ENCODE assay signal across 9 mouse cellular contexts in genomic region chr19:5940656-5941055, GRCm38 (mm10). TPM values are rescaled to one million over a fixed set of nuclear protein-coding genes. Genes with fewer than 3 reads are reported as not detected.
A peak's percentile ranks its signal among the peaks of the same experiment; 100 is the strongest.
DNase-seq lines count a peak whose midpoint lies in the region; ATAC-seq and TF ChIP-seq lines count a peak whose summit lies in the region.
"Had no signal": no experiment of that assay in that cellular context is flagged by ENCODE, and none has a peak within 500 bp of the region (broad histone marks: within the 10 kb centered on the region; RNA-seq: fewer than 3 reads in every experiment).

No protein-coding gene starts in this region.

- H3K79me3 ChIP-seq in C2C12 (ENCODE audit: low read depth) = no peaks in the 10 kb centered on the region

- intact Hi-C loops in left cerebral cortex, postnatal 14 days (cut with DNase I) = no loop called here

- H3K9ac ChIP-seq in hindbrain, embryonic 16.5 days (ENCODE audit: low read depth, low read length) = no peak overlapping the region
- H3K9ac ChIP-seq in hindbrain, embryonic 11.5 days (ENCODE audit: low read depth, low read length) = no peak overlapping the region
- no peak overlapping the region for H3K9ac ChIP-seq in forebrain, embryonic 16.5 days (replicated peaks; ENCODE audit: low read depth, low read length)
- H3K9ac ChIP-seq: liver, embryonic 15.5 days had no signal

- H3K4me3 ChIP-seq in hindbrain, embryonic 16.5 days (ENCODE audit: low read length) = no peak overlapping the region
- H3K4me3 ChIP-seq in hindbrain, embryonic 11.5 days (ENCODE audit: low read depth, low read length) = no peak overlapping the region
- H3K4me3 ChIP-seq in C2C12 (ENCODE audit: insufficient read depth, poor library complexity, severe bottlenecking) = no peak overlapping the region
- H3K4me3 ChIP-seq in forebrain, embryonic 16.5 days (replicated peaks; ENCODE audit: low read length) = no peak overlapping the region
- H3K4me3 ChIP-seq: liver, embryonic 15.5 days had no signal

- no peak for TF ChIP-seq CTCF in C2C12 (IDR thresholded peaks at IDR 0.05; ENCODE audit: control insufficient read depth, insufficient read depth, insufficient read length)

- peaks cover 21% of the 10 kb centered on the region for H3K4me1 ChIP-seq in hindbrain, embryonic 16.5 days (ENCODE audit: control insufficient read depth, insufficient read depth, low read depth, low read length)
- peaks cover 4% of the 10 kb centered on the region; the same call in 1 of the 2 replicates for H3K4me1 ChIP-seq in hindbrain, embryonic 11.5 days (replicated peaks; ENCODE audit: control insufficient read depth, insufficient read depth, low read length)
- peaks cover 18% of the 10 kb centered on the region for H3K4me1 ChIP-seq in forebrain, embryonic 16.5 days (replicated peaks; ENCODE audit: control insufficient read depth, insufficient read depth, low read length)

- H3K27ac ChIP-seq in hindbrain, embryonic 16.5 days (ENCODE audit: low read depth, low read length) = peak overlapping the region; percentile 37
- H3K27ac ChIP-seq in hindbrain, embryonic 11.5 days (ENCODE audit: low read depth, low read length) = no peak overlapping the region
- H3K27ac ChIP-seq in forebrain, embryonic 16.5 days (ENCODE audit: low read length) = peak overlapping the region; percentile 47; the same call in 1 of the 2 replicates
- H3K27ac ChIP-seq: liver, embryonic 15.5 days had no signal

- DNase-seq in cerebellum, adult 18-20 months = peak; percentile 28 to 48
- DNase-seq in cerebellum, postnatal 4 days (ENCODE audit: low spot score in 2 of 2) = no peak
- no peak for DNase-seq in hindbrain, embryonic 11.5 days (ENCODE audit: low spot score)
- no peak for DNase-seq in layer of hippocampus, adult 8-10 months (ENCODE audit: low spot score in 2 of 2)
- no peak for DNase-seq in left cerebral cortex, postnatal 14 days (ENCODE audit: low spot score in 2 of 2)

- H3K4me2 ChIP-seq in hindbrain, embryonic 16.5 days (ENCODE audit: low read length) = no peak overlapping the region
- no peak overlapping the region for H3K4me2 ChIP-seq in hindbrain, embryonic 11.5 days (replicated peaks; ENCODE audit: low read depth, low read length)
- no peak overlapping the region for H3K4me2 ChIP-seq in forebrain, embryonic 16.5 days (ENCODE audit: low read length)
- H3K4me2 ChIP-seq: liver, embryonic 15.5 days had no signal

- no peaks in the 10 kb centered on the region for H3K9me3 ChIP-seq in hindbrain, embryonic 16.5 days (ENCODE audit: control insufficient read depth, low read length)
- no peaks in the 10 kb centered on the region for H3K9me3 ChIP-seq in hindbrain, embryonic 11.5 days (ENCODE audit: control insufficient read depth, low read length)
- no peaks in the 10 kb centered on the region for H3K9me3 ChIP-seq in forebrain, embryonic 16.5 days (ENCODE audit: control insufficient read depth, low read length)
- H3K9me3 ChIP-seq: liver, embryonic 15.5 days had no signal

- H3ac ChIP-seq in C2C12 (ENCODE audit: control insufficient read depth, insufficient read length, low read depth) = peak overlapping the region; percentile 13

- WGBS in hindbrain, embryonic 16.5 days = 86% methylated on average over 10 of the region's 10 CpGs
- 94% methylated on average over 10 of the region's 10 CpGs for WGBS in hindbrain, embryonic 11.5 days
- 89% methylated on average over 10 of the region's 10 CpGs for WGBS in forebrain, embryonic 16.5 days

- no peaks in the 10 kb centered on the region for H3K36me3 ChIP-seq in hindbrain, embryonic 16.5 days (ENCODE audit: control insufficient read depth, insufficient read depth, low read length)
- no peaks in the 10 kb centered on the region for H3K36me3 ChIP-seq in hindbrain, embryonic 11.5 days (ENCODE audit: control insufficient read depth, insufficient read depth, low read length)
- H3K36me3 ChIP-seq in C2C12 (ENCODE audit: control insufficient read depth, insufficient read depth) = peaks cover 31% of the 10 kb centered on the region
- H3K36me3 ChIP-seq in forebrain, embryonic 16.5 days (ENCODE audit: control insufficient read depth, insufficient read depth) = no peaks in the 10 kb centered on the region

- no peak for ATAC-seq in hindbrain, embryonic 16.5 days
- ATAC-seq in hindbrain, embryonic 11.5 days (ENCODE audit: low FRiP score) = no peak
- no peak for ATAC-seq in forebrain, embryonic 16.5 days

- no peaks in the 10 kb centered on the region for H3K27me3 ChIP-seq in hindbrain, embryonic 16.5 days (replicated peaks; ENCODE audit: control insufficient read depth, insufficient read depth, low read length)
- no peaks in the 10 kb centered on the region for H3K27me3 ChIP-seq in hindbrain, embryonic 11.5 days (ENCODE audit: control insufficient read depth, insufficient read depth, low read length)
- no peaks in the 10 kb centered on the region for H3K27me3 ChIP-seq in C2C12 (ENCODE audit: control insufficient read depth, insufficient read depth, insufficient read length)
- H3K27me3 ChIP-seq in forebrain, embryonic 16.5 days (replicated peaks; ENCODE audit: control insufficient read depth, insufficient read depth, low read length) = no peaks in the 10 kb centered on the region
- H3K27me3 ChIP-seq: liver, embryonic 15.5 days had no signal

- no peaks in the 10 kb centered on the region for H3K79me2 ChIP-seq in C2C12 (ENCODE audit: control insufficient read depth, insufficient read depth)

TF ChIP-seq in C2C12, 6 proteins besides CTCF, POLR2A, EP300 and RAD21:
- TF ChIP-seq MYOD1 (IDR thresholded peaks at IDR 0.05; ENCODE audit: control insufficient read depth, insufficient read length, low read depth) (no peak), MYOG (IDR thresholded peaks at IDR 0.05; ENCODE audit: control insufficient read depth, extremely low read depth, insufficient read length) (no peak), FOSL1 (IDR thresholded peaks at IDR 0.05; ENCODE audit: insufficient read depth, low read length, poor library complexity, severe bottlenecking) (no peak), USF1 (IDR thresholded peaks at IDR 0.05; ENCODE audit: low read depth) (no peak), MAX (IDR thresholded peaks at IDR 0.05) (no peak), CEBPB (IDR thresholded peaks at IDR 0.05; ENCODE audit: low read depth) (no peak)

RNA-seq across cellular contexts. Expression of gene Cdc42ep2, which starts 16.0 kb away (rescaled TPM):
- 22.2 and 23.4 TPM in 2 replicates for polyA plus RNA-seq in hindbrain, embryonic 16.5 days (2015; fragmentation: Nextera tagmentation; extraction: Ambion mirVana)
- polyA plus RNA-seq in hindbrain, embryonic 11.5 days (2014; fragmentation: Nextera tagmentation; extraction: Ambion mirVana) = 3.4 TPM in 2 replicates
- 3.6 TPM for polyA plus RNA-seq in C2C12 (2012; fragmentation: generic; extraction: Trizol)
- 11.1 and 12.4 TPM in 2 replicates for polyA plus RNA-seq in forebrain, embryonic 16.5 days (2015; fragmentation: Nextera tagmentation; extraction: Ambion mirVana)
- 1 to 10 TPM; 4.4 to 6.0 (median 5.4) TPM for total RNA-seq in layer of hippocampus, adult 8-10 months (2022)
- total RNA-seq in left cerebral cortex, postnatal 14 days (2021) = 1 to 10 TPM; 7.1 to 8.0 TPM

RNA-seq across cellular contexts. Expression of gene Pola2, which starts 23.3 kb away (rescaled TPM):
- polyA plus RNA-seq in hindbrain, embryonic 16.5 days (2015; fragmentation: Nextera tagmentation; extraction: Ambion mirVana) = 22.4 and 26.6 TPM in 2 replicates
- polyA plus RNA-seq in hindbrain, embryonic 11.5 days (2014; fragmentation: Nextera tagmentation; extraction: Ambion mirVana) = 67.7 and 68.3 TPM in 2 replicates
- polyA plus RNA-seq in C2C12 (2012; fragmentation: generic; extraction: Trizol) = 45.1 TPM
- 31.9 and 34.2 TPM in 2 replicates for polyA plus RNA-seq in forebrain, embryonic 16.5 days (2015; fragmentation: Nextera tagmentation; extraction: Ambion mirVana)
- total RNA-seq in layer of hippocampus, adult 8-10 months (2022) = 1 to 10 TPM; 4.4 to 8.2 (median 7.1) TPM
- total RNA-seq in left cerebral cortex, postnatal 14 days (2021) = 1 to 10 TPM; 6.2 to 6.6 TPM

RNA-seq across cellular contexts. Expression of gene Dpf2, which starts 27.8 kb away (rescaled TPM):
- 94.0 and 117 TPM in 2 replicates for polyA plus RNA-seq in hindbrain, embryonic 16.5 days (2015; fragmentation: Nextera tagmentation; extraction: Ambion mirVana)
- 154 and 171 TPM in 2 replicates for polyA plus RNA-seq in hindbrain, embryonic 11.5 days (2014; fragmentation: Nextera tagmentation; extraction: Ambion mirVana)
- 69.3 TPM for polyA plus RNA-seq in C2C12 (2012; fragmentation: generic; extraction: Trizol)
- 124 and 126 TPM in 2 replicates for polyA plus RNA-seq in forebrain, embryonic 16.5 days (2015; fragmentation: Nextera tagmentation; extraction: Ambion mirVana)
- 100 to 1,000 TPM in 1 of 4 experiments, 10 to 100 TPM in 3; 89.6 to 135 (median 97.5) TPM for total RNA-seq in layer of hippocampus, adult 8-10 months (2022)
- 10 to 100 TPM; 87.6 to 90.4 TPM for total RNA-seq in left cerebral cortex, postnatal 14 days (2021)

RNA-seq across cellular contexts. Expression of gene Slc22a20, which starts 45.3 kb away (rescaled TPM):
- not detected in 2 replicates for polyA plus RNA-seq in hindbrain, embryonic 16.5 days (2015; fragmentation: Nextera tagmentation; extraction: Ambion mirVana)
- polyA plus RNA-seq in hindbrain, embryonic 11.5 days (2014; fragmentation: Nextera tagmentation; extraction: Ambion mirVana) = not detected in 2 replicates
- not detected for polyA plus RNA-seq in C2C12 (2012; fragmentation: generic; extraction: Trizol)
- polyA plus RNA-seq in forebrain, embryonic 16.5 days (2015; fragmentation: Nextera tagmentation; extraction: Ambion mirVana) = not detected in 2 replicates
- not detected for total RNA-seq in layer of hippocampus, adult 8-10 months (2022)
- total RNA-seq in left cerebral cortex, postnatal 14 days (2021) = not detected

RNA-seq across cellular contexts. Expression of gene Tigd3, which starts 46.7 kb away (rescaled TPM):
- 10.0 and 10.2 TPM in 2 replicates for polyA plus RNA-seq in hindbrain, embryonic 16.5 days (2015; fragmentation: Nextera tagmentation; extraction: Ambion mirVana)
- 7.0 and 7.5 TPM in 2 replicates for polyA plus RNA-seq in hindbrain, embryonic 11.5 days (2014; fragmentation: Nextera tagmentation; extraction: Ambion mirVana)
- 1.0 TPM for polyA plus RNA-seq in C2C12 (2012; fragmentation: generic; extraction: Trizol)
- polyA plus RNA-seq in forebrain, embryonic 16.5 days (2015; fragmentation: Nextera tagmentation; extraction: Ambion mirVana) = 11.0 and 13.7 TPM in 2 replicates
- 1 to 10 TPM; 2.2 to 3.5 (median 2.9) TPM for total RNA-seq in layer of hippocampus, adult 8-10 months (2022)
- 1 to 10 TPM; 5.6 to 5.9 TPM for total RNA-seq in left cerebral cortex, postnatal 14 days (2021)

Comparison
In these comparisons a context has a peak if more than half of its experiments do, and no peak if none do; other contexts are left out.
1. DNase-seq: peak in cerebellum, adult 18-20 months (2 of 2); none in cerebellum, postnatal 4 days (0 of 2), hindbrain, embryonic 11.5 days (single experiment), layer of hippocampus, adult 8-10 months (0 of 2) and left cerebral cortex, postnatal 14 days (0 of 2).